Mouse (Mus musculus) hindbrain, embryonic 16.5 days (tissue): ENCODE measurements around the gene Aldh3b1. TPM values are rescaled to one million over a fixed set of nuclear protein-coding genes. Genes with fewer than 3 reads are reported as not detected.
A peak's percentile ranks its signal among the peaks of the same experiment; 100 is the strongest.

ENCODE experiments used
- ATAC-seq: fragments of 200-750 bp; cut with Nextera tagmentation; 2 replicates; pipeline ENCODE4 v1.8.0; 2017; ENCODE audit warnings: moderate TSS enrichment, moderate library complexity
- H3K27ac ChIP-seq: fragments of 300-500 bp; sonication (generic); 2 replicates; pipeline ENCODE4 v1.5.1; 2014; ENCODE audit warnings: low read depth, mild to moderate bottlenecking, control low read depth, low read length, moderate library complexity
- H3K27me3 ChIP-seq: fragments of 300-500 bp; sonication (generic); replicated peaks from 2 replicates; pipeline ENCODE4 v1.6.1; 2014; ENCODE audit warnings: low read length; ENCODE audit not compliant: control insufficient read depth, insufficient read depth
- H3K36me3 ChIP-seq: fragments of 300-500 bp; sonication (generic); 2 replicates; pipeline ENCODE4 v1.6.1; 2014; ENCODE audit warnings: mild to moderate bottlenecking, low read length, moderate library complexity, mixed read lengths; ENCODE audit not compliant: control insufficient read depth, insufficient read depth
- H3K4me1 ChIP-seq: fragments of 300-500 bp; sonication (generic); 2 replicates; pipeline ENCODE4 v1.6.1; 2014; ENCODE audit warnings: low read depth, low read length; ENCODE audit not compliant: control insufficient read depth, insufficient read depth
- H3K4me2 ChIP-seq: fragments of 300-500 bp; sonication (generic); 2 replicates; pipeline ENCODE4 v1.6.1; 2014; ENCODE audit warnings: mild to moderate bottlenecking, low read length, control low read depth, moderate library complexity
- H3K4me3 ChIP-seq: fragments of 300-500 bp; sonication (generic); 2 replicates; pipeline ENCODE4 v1.5.1; 2014; ENCODE audit warnings: mild to moderate bottlenecking, low read length, control low read depth, moderate library complexity
- H3K9ac ChIP-seq: fragments of 300-500 bp; sonication (generic); 2 replicates; pipeline ENCODE4 v1.6.1; 2014; ENCODE audit warnings: low read depth, mild to moderate bottlenecking, control low read depth, low read length, moderate library complexity
- H3K9me3 ChIP-seq: fragments of 300-500 bp; sonication (generic); 2 replicates; pipeline ENCODE4 v1.6.1; 2014; ENCODE audit warnings: mild to moderate bottlenecking, low read length, moderate library complexity; ENCODE audit not compliant: control insufficient read depth
- WGBS: fragments of 180-500 bp; shearing (Covaris S2); extraction: QIAGEN DNeasy Blood & Tissue Kit; methylation state at CpG from one replicate; pipeline ENCODE4 v1.1.7; 2014; 5-methylcytosine and 5-hydroxymethylcytosine counted together
- polyA plus RNA-seq: library from polyadenylated mRNA; unstranded; fragments of >200 nt; fragmentation: Nextera tagmentation; extraction: Ambion mirVana; gene quantifications from 2 replicates; pipeline ENCODE4 v1.2.1, GENCODE M21; 2015

The Aldh3b1 gene
- polyA plus RNA-seq, 1 experiment from 2014 or later, result 3.1 TPM

DNA sequence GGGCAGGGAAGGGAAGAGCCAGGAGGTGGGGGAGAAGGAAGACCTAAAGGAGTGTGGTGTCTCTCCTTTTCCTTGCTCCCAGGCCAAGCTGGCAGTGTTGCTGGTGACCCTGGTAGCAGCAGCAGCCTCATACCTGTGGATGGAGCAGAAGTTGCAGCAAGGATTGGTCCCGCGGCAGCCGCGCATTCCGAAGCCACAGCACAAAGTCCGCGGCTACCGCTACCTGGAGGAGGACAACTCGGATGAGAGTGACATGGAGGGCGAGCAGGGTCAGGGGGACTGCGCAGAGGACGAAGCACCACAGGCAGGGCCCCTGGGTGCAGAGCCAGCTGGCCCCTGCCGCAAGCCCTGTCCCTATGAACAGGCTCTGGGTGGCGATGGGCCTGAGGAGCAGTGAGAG is 18.9 kb upstream of the Aldh3b1 start:
- no peaks in the 10 kb centered on the region for H3K9me3 ChIP-seq
- no peak overlapping the region for H3K4me2 ChIP-seq
- H3K27me3 ChIP-seq, result no peaks in the 10 kb centered on the region
- H3K9ac ChIP-seq, result no peak overlapping the region
- no peaks in the 10 kb centered on the region for H3K36me3 ChIP-seq
- 70% methylated on average over 14 of the region's 14 CpGs for WGBS
- H3K27ac ChIP-seq, result no peak overlapping the region
- no peaks in the 10 kb centered on the region for H3K4me1 ChIP-seq
- no peak for ATAC-seq
- H3K4me3 ChIP-seq, result no peak overlapping the region

DNA sequence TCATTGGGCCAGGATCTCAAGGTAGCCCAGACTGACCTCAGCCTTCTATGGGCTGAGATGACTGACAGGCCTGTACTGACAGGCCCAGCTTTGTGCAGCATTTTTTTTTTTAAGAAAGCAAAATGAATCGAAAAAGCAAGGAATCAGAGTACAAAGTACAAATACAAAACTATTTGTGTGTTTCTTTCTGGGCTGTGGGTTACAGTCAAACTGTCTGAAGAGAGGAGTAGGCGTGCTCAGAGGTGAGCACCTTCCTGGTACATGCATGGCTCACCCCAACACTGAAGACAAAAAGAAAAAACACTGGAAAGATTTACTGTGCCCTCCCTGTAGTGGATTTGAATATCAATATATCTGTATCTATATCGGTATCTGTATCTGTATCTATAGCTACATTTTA is 18.2 kb upstream of the Aldh3b1 start:
- no peak overlapping the region for H3K27ac ChIP-seq
- H3K4me2 ChIP-seq, result no peak overlapping the region
- H3K4me1 ChIP-seq, result no peaks in the 10 kb centered on the region
- no peak overlapping the region for H3K4me3 ChIP-seq
- H3K36me3 ChIP-seq, result no peaks in the 10 kb centered on the region
- H3K27me3 ChIP-seq, result peaks cover under 1% of the 10 kb centered on the region; the same call in 1 of the 2 replicates
- ATAC-seq, result no peak
- WGBS, result 88% methylated on average over 3 of the region's 3 CpGs
- H3K9me3 ChIP-seq, result no peaks in the 10 kb centered on the region
- no peak overlapping the region for H3K9ac ChIP-seq

DNA sequence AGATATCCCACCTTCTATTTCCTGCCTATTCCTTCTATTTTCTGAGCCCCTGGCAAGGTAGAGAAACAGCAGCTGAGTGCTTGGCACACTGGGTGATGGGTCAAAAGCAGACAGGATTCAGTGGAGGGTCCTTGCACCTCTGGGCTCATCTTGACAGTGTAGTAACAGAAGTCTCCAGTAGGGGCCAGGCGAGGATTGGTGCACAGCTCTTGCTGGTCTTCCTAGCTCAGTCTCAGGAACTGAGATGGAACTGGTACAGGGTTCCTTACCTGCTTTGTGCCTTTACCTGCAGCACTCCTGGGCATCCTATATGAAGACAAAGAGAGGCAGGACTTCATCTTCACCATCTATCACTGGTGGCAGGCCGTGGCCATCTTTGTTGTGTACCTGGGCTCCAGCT is 17.1 kb upstream of the Aldh3b1 start:
- WGBS, result 18% methylated on average over 2 of the region's 2 CpGs
- Histone ChIP-seq H3K27ac (no peak overlapping the region), H3K4me3 (no peak overlapping the region), H3K4me2 (no peak overlapping the region), H3K36me3 (no peaks in the 10 kb centered on the region), H3K9ac (no peak overlapping the region), H3K27me3 (peaks cover 3% of the 10 kb centered on the region; the same call in 1 of the 2 replicates), H3K4me1 (no peaks in the 10 kb centered on the region), H3K9me3 (no peaks in the 10 kb centered on the region)
- peak; percentile 73 for ATAC-seq

- WGBS, result 36% methylated on average over 10 of the region's 10 CpGs
- Histone ChIP-seq H3K9me3 (no peaks in the 10 kb centered on the region), H3K36me3 (no peaks in the 10 kb centered on the region), H3K4me1 (no peaks in the 10 kb centered on the region), H3K9ac (no peak overlapping the region), H3K27me3 (peaks cover 3% of the 10 kb centered on the region; the same call in 1 of the 2 replicates), H3K4me2 (no peak overlapping the region), H3K4me3 (no peak overlapping the region), H3K27ac (no peak overlapping the region)
- no peak for ATAC-seq
These were observed 16.4 kb upstream of the Aldh3b1 start for GRCm38 (mm10) chr19:3945872-3946564.

GRCm38 (mm10) chr19:3942986-3943735 is 13.6 kb upstream of the Aldh3b1 start:
- Histone ChIP-seq H3K27me3 (peaks cover 3% of the 10 kb centered on the region; the same call in 1 of the 2 replicates), H3K27ac (no peak overlapping the region), H3K9me3 (no peaks in the 10 kb centered on the region), H3K4me3 (no peak overlapping the region), H3K36me3 (no peaks in the 10 kb centered on the region), H3K4me2 (peak overlapping the region; percentile 18; the same call in 1 of the 2 replicates), H3K4me1 (no peaks in the 10 kb centered on the region), H3K9ac (no peak overlapping the region)
- no peak for ATAC-seq
- 19% methylated on average over 27 of the region's 27 CpGs for WGBS

GRCm38 (mm10) chr19:3942315-3942714 is 12.7 kb upstream of the Aldh3b1 start:
- no peaks in the 10 kb centered on the region for H3K4me1 ChIP-seq
- H3K4me3 ChIP-seq, result no peak overlapping the region
- H3K9ac ChIP-seq, result no peak overlapping the region
- H3K27ac ChIP-seq, result no peak overlapping the region
- no peak for ATAC-seq
- 79% methylated on average over 7 of the region's 7 CpGs for WGBS
- H3K36me3 ChIP-seq, result no peaks in the 10 kb centered on the region
- H3K9me3 ChIP-seq, result no peaks in the 10 kb centered on the region
- no peak overlapping the region for H3K4me2 ChIP-seq
- H3K27me3 ChIP-seq, result peaks cover 3% of the 10 kb centered on the region; the same call in 1 of the 2 replicates

DNA sequence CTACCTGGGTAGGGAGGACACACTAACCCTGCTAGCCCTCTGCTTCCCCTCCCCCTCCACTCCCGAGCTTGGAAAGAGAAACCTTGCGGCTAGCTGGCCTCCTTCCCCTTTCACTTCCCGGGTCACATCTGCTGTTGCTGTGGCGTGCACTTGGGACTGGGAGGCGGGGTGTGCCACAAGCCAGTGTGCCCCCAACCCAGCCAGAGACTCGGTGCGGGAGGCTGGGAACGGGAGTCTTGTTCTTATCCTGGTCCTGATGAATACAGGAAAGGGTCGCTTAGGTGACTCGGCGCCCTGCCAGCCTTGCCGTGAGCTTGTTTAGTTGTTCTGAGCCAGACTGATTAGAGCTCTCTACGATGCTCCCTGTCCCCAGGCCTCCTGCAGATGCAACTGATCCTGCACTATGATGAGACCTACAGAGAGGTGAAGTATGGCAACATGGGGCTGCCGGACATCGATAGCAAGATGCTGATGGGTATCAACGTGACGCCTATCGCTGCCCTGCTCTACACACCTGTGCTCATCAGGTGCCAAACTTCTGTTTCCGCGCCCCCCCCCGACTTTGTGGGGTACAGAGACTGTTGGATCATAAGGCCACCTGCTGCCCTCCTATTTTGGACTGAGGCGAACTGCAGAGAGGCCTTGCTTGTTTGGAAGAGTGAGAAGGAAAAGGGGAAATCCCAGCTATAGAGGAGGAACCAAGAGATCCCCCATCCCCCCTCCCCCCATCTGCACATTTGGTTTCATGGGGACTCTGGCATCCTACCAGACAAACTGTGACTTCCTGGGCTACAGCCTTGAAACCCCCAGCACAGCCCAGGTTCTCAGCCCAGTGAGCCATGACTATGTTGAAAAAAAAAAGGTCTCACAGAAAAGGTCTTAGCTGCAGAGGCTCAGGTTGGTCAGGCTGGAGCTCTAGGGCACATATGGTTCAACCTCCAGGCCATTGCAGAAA is 6.6 kb upstream of the Aldh3b1 start:
- H3K9me3 ChIP-seq, result no peaks in the 10 kb centered on the region
- ATAC-seq, result 0 out of 2 replicates have a peak, but pooled peaks have one; percentile 24
- no peak overlapping the region for H3K27ac ChIP-seq
- peaks cover 9% of the 10 kb centered on the region for H3K4me1 ChIP-seq
- peak overlapping the region; percentile 79 for H3K4me2 ChIP-seq
- peaks cover 5% of the 10 kb centered on the region for H3K27me3 ChIP-seq
- H3K4me3 ChIP-seq, result peak overlapping the region; percentile 43
- peak overlapping the region; percentile 59 for H3K9ac ChIP-seq
- WGBS, result 8% methylated on average over 22 of the region's 22 CpGs
- H3K36me3 ChIP-seq, result no peaks in the 10 kb centered on the region

DNA sequence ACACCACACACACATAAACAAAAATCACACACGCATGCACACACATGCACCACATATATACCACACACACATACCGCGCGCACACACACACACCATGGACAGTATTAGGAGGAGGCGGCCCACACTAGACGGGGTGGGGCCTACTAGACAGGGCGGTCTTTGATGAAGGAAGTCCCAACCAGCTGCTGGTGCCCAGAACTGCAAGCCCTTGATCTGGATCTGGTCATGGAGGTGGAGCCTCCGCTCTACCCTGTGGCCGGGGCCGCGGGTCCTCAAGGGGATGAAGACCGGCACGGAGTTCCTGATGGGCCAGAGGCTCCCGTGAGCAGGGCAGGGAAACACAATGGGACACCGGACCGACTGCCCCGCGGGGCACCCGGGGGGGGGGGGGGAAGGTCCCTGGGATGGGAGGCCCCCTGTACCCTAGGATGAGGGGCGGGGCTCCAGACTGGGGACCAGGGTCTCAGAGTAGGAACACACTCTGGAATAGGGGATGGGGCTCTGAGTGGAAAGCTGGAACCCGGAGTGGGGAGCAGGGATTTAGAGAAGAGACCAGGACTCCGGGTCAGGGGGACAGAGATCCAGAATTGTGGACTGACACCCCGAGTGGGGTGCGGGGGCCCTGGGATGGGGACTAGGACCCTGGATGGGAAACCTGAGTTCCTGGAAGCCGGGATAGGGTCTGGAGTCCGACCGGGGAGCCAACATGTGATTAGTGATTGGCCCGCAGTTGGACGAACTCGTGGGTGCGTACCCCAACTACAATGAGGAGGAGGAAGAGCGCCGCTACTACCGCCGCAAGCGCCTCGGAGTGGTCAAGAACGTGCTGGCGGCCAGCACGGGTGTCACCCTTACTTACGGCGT is 5.7 kb upstream of the Aldh3b1 start, which contains the start of gene Unc93b1:
Gene Unc93b1, plus strand, starts transcription at position 155 of the 864 bp plus-strand sequence.
- H3K27me3 ChIP-seq, result peaks cover 5% of the 10 kb centered on the region
- H3K36me3 ChIP-seq, result no peaks in the 10 kb centered on the region
- no peaks in the 10 kb centered on the region for H3K9me3 ChIP-seq
- WGBS, result 9% methylated on average over 36 of the region's 42 CpGs
- peak; percentile 70 for ATAC-seq
- H3K4me3 ChIP-seq, result peak within 1 kb of the TSS; percentile 43
- no peak within 1 kb of the TSS for H3K27ac ChIP-seq
- peaks cover 14% of the 10 kb centered on the region for H3K4me1 ChIP-seq
- peak within 1 kb of the TSS; percentile 59 for H3K9ac ChIP-seq
- peak within 1 kb of the TSS; percentile 79 for H3K4me2 ChIP-seq
